Mouse (Mus musculus) NIH3T3 (cell line): ENCODE data around the gene Ripor2.
A peak's percentile ranks its signal among the peaks of the same experiment; 100 is the strongest.

Source experiments
- DNase-seq: peaks from one replicate; pipeline ENCODE4 v3.0.0-alpha.2; 2012; ENCODE audit warnings: low read depth

Gene Ripor2

DNA sequence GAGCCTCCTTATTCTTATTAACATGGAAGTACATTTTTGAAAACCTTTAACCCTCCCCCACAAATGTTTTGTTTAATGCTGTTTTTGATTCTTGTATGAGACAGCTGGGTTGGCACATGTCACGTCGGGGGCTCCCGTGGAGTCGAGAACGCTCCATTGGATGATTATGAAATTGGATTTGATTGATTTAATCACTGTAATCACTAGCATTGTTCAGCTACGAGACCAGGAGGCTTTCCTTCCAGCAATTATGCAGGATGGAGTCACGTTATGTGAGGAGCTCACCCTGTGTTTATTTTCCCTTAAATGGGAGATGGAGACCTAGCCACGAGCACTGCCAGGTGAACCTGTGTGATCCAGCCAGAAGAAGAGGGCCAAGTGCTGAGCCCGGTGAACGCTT lies at the start of gene Ripor2:
Gene Ripor2 (plus strand): TSS at position 357 of the 400 bp plus-strand sequence.
- DNase-seq, result no peak

DNA sequence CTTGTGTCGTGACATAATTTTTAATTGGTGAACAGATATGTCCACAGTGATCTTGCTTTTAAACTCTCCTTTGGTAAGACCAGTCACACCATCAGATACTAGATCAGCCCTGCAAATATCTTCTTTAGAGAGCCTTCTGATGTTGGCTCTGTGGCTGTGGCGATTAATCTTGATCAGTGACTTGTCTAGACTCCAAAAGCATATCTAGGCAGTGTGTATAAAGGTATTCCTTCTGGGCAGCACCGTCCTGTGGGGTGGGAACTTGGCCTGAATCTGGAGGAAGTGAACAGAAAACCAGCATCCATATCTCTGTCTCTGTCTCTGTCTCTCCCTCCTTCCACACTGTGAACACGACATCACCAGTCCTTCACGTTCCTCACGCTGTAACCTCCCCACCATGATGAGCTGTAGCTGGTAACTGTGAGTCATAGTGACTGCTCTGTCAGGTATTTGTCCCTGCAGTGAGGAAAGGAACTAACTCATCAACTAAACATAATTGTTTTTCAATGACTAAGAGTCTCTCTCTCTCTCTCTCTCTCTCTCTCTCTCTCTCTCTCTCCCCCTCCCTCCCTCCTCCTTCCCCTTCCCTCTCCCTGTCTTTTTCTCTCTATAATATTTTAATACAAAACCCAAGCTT lies 45.3 kb upstream of the Ripor2 start:
- peak; percentile 51 for DNase-seq

DNA sequence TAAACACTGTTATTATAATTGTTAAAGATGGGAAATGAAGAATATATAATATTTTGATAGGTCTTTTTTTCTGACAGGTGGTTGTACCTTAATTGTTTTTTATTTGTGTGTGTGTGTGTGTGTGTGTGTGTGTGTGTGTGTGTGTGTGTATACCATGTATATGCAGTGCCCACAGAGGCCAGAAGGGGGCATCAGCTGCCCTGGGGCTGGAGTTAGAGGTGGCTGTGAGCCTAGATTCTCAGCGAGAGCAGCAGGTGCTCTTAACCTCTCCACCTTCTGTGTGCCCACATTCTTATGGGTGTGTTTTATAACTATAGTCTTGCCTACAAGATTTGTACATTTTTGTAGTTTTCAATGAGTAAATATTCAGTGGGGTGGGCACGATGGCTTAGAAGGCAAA lies 44.0 kb upstream of the Ripor2 start:
- no peak for DNase-seq

DNA sequence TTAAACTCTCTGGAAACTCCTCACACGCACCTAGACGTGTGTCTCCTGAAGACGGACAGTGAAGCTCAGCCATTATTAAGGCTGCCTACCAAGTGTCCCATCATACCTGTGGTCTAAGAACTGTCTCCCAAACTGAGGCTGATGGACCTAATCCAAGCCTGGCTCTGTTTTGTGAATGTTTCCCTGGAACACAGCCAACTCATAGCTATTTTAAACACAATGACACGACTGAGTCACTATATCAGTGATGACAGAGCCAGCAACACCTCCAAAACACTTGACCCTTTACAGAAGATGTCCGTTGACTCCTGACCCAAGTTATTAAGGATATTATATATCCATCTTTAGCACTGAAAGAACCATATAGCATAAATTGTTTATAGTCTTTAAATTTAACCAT lies 43.0 kb upstream of the Ripor2 start:
- peak; percentile 42 for DNase-seq

DNA sequence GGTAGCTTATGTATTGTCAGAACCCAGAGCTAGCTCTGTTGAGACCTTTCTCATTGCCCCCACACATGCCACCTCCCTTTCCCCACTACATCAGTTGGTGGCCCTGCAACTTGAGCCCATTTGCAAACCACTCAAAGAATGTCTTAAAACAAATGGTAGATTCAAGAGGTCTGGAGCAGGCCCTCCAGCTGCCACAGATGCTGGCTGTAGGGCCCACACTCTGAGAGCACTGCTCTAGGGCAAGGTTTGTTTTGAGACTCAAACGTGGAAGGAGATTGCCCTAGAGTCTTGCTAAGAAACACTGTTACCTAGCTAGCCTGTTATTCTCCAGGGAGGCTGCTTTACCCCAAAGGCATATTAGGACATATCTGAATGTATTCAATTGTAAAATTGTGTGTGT lies 36.3 kb upstream of the Ripor2 start:
- DNase-seq, result no peak

DNA sequence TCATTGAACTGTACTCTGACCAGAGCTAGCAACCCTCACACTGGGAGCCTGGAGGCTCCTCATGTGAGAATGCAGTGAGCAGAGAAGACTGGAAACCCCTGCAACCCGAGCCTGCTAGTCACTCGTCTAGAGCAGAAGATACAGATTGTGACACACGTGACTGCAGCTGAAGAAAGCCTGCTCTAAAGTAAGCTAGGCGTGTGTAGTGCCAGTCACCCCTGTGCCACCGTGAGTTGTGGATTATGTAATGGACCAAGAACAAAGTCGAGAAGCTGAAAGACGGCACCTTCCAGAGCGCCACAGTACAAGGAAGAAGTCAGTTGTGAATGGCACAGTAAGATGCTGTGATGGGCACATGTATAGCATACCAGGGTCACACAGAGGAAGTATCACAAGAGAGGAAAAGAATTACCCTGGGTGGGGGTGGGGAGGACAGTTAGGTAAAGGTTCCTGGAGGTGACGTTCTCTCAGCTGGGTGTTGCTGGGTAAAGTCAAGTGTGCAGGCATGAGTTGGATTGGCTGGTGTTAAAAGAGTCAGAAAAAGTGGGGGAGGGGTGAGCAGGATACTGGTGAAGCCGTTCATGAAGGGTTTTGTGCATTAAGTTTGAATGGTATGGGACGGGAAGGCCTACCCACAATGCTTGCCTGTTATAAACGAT lies 35.1 kb upstream of the Ripor2 start:
- no peak for DNase-seq

DNA sequence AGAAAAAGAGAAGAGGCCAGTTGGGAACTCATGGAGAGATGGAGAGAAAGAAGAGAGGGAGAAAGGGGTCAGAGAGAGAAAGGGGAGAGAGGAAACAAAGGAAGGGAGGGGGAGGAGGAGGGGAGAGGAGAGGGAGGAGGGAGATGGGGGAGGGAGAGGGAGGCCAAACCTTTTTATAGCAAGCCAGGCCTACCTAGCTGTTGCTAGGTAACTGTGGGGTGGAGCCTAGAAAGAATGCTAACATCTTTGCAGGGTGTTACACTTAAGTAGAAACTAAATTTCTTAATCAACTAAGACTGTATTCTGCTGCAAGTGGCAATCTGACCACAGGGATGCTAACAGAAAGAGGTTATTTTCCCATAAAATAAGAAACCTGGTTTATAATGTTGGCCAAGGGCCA lies 33.1 kb upstream of the Ripor2 start:
- no peak for DNase-seq

DNA sequence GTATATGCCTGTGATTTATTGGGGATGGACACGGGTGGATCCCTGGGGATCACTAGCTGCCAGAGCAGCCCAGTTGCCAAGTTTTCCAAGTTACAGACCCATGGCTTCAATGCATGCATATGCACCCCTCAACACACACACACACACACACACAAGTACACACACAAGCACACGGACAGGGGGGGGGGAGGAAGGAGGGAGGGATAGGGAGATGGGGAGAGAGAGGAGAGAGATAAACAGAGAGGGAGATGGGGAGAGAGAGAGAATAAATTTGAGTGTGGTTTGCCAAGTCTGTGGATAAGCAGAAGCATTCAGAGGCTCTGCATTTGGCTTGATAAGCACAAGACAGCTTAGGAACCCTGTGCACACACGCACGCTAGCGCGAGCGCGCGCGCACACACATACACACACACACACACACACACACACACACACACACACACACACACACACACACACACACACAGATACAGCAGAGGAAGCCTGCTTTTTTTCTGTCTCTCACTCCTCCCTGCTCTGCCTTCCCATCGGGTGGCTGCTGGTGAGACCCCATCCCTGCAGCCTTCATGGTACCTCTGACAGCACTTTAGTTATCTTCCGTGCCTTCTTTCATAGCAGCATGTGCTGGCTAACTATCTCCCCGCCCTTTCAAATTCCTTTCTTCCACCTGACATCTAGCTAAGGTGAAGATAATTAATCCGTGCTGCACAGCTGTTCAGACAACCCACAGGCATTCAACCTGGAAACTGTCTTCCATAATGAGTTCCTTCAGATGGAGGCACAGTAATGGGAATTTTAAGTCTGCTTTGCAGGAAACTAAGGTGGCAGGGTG lies 30.7 kb upstream of the Ripor2 start:
- no peak for DNase-seq

DNA sequence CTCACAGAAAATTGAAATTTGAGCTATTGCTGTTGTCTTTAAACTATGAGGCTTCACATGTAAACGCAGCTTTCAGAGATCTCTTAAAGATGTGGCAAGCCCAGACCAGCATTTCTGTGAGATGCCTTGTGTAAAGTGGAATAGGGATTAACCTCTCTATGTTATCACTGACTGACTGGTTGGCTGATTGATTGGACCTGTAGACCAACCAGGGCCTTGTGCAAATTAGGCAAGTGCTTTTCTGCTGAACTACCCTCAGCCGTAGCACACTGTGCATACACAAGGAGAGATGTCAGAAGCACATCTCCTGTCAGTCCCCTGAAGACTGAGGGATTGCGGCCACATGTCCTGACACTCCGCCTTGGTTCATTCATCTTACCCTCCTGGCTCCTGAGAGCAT lies 29.9 kb upstream of the Ripor2 start:
- no peak for DNase-seq

DNA sequence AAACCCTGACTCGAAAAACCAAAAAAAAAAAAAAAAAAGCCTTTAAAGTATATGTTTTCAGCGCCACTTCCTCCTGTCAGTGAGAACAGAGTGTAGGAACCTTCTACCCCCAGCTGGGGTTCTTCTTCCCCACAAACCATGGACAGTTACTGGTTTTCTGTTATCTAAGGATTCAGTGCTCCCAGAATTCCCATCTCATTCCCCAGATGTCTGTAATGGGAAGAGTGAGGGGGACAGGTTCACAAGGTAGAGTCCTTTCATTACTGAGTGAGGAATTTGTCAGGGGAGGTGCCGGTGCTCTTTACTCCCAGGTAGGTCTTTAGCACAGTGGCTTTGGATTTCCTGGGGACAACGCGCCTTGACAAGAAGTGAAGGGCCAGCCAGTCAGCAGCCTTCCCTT lies 20.6 kb upstream of the Ripor2 start:
- no peak for DNase-seq

DNA sequence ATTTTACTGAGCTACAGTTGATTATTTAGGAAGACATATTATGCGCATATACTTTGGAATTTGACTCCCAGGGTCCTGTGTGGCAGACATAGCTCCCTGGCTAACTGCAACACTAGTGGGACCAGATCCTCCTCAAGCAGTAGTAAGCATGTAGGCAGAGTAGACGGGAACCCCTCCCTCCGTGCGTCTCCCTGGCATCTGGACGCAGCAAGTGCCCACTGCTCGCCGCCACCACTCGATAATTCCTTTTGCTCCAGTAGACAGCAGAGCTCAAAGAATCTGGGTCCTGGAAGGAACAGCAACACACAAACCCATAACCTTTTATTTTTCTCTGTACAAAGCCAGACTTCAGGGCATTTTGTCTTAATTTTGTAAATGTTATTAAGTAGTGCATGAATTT lies 17.3 kb upstream of the Ripor2 start:
- peak; percentile 40 for DNase-seq

DNA sequence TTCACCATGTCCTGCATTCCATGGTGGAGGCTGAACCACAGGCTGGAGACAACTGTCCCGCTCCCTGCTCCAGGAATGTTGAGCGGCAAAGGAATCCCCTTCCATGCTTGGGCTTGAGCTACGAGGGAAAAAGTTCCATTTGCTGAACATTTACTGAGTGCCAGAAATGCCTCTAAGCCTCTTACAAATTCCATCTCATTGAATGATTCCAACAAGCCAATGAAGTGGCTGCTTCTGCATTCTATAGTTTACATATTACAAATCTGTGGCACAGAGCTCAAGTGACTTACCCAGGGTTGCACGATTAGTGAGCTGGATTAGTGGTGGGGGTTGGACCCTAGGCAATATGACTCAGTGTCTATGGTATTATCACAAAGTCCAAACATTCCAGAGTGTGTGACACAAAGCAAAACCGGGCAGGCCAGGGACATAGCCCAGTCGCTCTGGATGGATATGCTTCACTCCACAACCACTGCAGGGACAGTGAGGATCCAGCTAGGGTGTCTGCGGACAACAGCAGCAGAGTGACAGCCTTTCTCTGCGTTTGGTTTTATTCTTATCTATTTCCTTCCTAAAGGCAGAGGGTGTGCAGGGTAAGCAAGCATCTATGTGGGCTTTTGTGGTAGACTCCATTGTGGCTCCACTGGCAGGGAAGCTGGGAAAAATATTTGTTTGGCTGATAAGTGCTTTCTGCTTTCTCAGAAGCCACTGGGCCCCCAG lies 16.6 kb upstream of the Ripor2 start:
- DNase-seq, result peak; percentile 48

DNA sequence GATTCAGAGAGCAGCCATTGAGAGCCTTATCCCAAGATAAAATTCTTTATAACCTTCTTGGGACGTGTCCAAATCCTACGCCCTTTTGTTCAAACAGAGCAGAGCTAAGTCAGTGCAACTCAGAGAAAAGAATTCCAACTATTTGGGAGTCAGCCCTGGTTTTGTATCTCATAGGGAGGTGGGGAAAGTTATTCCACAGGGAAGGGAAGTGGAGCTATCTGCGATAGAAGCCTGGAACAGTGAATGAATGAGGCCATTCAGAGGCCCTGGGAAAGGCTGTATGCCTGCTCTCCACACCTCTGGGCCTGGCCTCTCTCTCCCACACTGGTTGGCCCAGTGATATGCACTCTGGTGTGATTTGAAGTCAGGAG lies 16.1 kb upstream of the Ripor2 start:
- DNase-seq, result peak; percentile 77

DNA sequence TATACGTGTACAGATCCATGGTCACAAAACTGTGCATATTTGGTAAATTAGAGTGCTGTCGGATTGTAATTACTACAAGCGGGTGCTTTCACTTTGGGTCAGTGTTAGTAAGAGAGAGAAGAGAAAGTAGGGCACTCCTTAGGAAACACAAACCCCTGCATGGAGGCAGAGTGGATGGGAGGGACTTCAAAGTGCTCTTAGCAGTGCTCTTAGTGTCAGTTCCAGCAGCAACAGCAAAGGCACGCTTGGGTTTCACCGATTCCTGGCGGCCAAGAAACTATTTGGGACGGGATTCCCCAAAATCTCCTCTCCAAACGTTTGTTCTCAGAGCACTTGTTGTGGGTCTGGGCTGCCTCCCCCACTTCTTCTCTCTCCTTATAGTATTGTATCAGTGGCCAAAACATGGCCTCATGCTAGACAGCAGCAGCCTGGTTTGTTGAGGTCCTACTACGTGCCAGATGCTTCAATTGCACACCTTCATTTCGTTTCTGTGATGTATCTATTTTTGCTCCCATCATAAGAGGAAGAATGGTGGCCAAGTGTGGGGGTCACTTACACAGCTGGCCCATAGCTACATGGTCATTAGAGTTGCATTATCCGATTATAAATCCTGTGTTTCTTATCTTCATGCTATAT lies 14.7 kb upstream of the Ripor2 start:
- DNase-seq, result no peak

DNA sequence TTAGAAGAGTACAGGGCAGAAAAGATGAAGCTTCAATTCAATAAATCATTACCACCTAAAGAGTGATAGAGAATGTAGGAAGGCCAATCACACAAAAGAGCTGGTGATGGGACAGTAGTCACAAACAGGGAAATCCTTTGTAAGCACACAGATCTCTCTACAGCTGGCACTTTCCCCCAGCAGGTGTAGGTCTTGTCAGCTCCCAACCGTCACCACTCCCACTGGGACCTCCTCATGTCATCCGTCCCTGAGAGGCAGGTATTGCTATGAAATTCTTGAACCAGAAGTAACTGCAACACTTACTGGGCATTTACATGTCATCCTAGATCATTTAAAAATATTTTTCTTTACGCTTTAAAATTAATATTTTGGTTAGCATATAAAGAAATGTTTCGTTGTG lies 12.9 kb upstream of the Ripor2 start:
- DNase-seq, result no peak

DNA sequence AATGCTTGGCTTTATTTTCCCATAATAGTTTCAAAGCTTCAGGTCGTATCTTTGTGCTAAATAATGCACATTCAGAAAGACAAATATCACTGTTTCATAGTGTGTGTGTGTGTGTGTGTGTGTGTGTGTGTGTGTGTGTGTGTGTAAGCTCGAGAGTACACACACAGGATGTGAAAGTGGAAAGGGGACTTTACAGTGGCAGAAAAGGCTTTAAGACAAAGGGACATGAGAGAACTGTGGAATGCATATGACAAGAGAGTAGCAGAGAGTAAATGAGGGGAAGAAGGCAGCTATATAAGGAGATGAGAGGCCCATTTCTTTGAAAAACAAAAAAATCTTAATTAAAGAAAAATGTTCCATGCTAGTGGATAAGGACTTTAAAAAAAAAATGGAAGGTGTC lies 11.3 kb upstream of the Ripor2 start:
- no peak for DNase-seq

DNA sequence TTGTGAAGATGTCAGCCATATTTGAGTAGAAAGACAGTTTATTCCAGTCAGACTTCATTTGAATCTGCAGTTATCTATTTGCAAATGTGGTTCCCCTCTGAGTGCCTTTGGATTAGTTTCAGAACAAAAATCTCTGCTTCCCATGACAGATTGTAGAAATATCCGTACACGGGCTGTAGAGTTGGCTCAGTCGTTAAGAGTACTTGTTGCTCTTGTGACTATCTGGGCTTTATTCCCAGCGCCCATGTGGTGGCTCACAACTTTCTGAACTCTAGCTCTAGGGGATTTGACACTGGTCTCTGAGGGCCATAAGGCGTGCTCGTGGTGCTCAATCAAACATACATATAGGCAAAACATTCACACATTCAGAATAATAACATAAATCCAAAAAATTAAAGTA lies 10.1 kb upstream of the Ripor2 start:
- DNase-seq, result peak; percentile 20

DNA sequence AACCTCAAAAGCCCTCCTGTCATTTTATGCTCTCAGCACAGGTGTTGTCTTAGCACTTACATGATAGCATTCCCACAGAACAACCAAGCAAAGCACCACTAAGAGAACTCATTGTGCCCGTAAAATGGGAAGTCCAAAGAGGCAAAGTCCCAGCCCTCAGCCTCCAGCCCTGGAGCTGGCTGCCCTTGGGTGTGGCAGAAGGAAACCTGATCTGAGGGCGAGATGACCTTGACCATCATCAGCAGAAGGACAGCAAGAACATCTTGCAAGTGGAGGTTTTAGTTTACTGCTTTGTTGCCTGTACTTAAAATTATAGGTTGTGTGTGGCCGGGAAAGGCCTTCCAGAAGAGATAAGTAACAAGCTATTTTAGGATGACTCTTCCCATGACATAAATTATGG lies 6.9 kb upstream of the Ripor2 start:
- no peak for DNase-seq

DNA sequence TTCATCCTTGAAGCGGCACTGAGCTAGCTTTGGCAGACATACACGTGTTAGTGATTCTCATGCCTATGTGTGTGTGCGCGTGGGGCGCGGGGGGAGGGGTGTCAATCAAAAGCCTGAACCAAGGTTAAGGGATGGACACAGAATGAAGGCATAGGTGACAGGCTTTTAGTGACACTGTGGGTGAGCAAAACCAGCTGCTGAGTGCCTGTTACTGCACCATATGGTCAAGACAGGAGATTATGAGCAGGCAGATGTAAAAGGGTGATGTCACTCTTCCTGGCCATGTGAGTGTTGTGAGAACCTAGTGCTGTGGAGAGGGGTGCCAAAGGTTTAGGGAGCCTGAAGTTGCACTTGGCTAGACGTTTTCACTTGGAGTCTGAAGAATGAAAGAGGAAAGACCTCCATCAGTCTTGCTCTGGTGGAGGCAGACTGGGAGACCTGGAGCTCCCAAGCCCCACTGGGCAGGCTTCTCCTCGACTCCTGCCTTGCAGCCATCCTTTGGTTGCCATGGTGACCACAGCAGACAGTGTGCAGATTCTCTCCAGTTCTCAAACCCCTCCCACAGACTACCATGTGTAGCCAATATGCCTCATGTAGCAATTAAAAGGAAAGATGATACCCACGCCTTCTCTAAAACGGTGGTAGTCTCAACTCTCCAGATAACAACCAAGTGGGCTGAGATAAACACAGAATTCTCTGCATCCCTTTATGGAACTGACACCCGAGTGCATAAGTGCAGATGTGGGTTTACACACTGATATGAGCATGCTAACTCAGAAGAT lies 5.5 kb upstream of the Ripor2 start:
- peak; percentile 32 for DNase-seq

DNA sequence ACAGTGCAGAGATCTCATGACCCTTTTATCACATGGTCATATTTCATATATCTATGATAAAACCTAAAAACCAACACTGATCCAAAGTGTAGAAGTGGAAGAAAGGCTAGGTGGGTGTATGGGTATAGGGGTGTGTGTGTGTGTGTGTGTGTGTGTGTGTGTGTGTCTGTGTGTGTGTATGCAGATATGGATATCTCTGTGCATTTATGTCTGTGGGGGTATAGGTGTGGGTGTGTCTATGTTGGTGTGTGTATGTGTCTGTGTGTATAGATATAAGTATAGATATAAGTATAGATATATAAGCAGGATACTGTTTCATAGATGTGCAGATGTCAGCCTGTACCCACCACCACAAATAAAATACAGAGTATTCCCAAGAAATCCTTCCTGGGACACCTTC lies 3.7 kb upstream of the Ripor2 start:
- DNase-seq, result no peak

DNA sequence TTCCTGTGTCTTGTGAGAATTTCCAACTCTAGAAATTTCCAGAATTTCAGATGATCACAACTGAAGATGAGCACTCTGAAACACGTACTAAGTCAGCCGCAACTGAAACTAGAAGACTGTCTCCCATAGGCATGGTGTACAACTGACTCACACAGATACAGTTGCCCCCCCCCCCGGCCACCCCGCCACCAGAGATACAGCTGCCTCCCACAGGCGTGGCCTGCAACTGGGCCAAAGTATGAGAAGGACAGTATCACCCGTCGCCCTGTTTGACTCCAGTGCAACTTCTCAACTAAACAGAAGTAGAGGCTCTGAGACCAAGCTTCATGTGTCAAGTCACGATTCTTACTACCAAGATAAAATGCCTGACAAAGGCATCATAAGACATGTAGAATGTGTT lies 1.2 kb upstream of the Ripor2 start:
- DNase-seq, result no peak
